Mouse (Mus musculus): Measurements from ENCODE around the gene Olfr191.
"Not testable (repeated sequence)": the region's sequence is repeated elsewhere in the genome, so short reads cannot be mapped to it uniquely, and the experiment has no call there.

The Olfr191 gene

GRCm38 (mm10) chr16:59089722-59090121 is at the start of gene Olfr191:
Gene Olfr191 (minus strand): TSS chr16:59089822.
- not testable (repeated sequence) for DNase-seq (ENCODE audit: low spot score)

GRCm38 (mm10) chr16:59130740-59131139 is 41.1 kb upstream of the Olfr191 start:
- DNase-seq (ENCODE audit: low spot score), result no peak

- no peak for DNase-seq (ENCODE audit: low spot score)
Observed at GRCm38 (mm10) chr16:59120969-59121368, 31.3 kb upstream of the Olfr191 start, which contains the start of gene Olfr194. Gene Olfr194 (minus strand): TSS chr16:59121069.

GRCm38 (mm10) chr16:59111781-59112180 is 22.2 kb upstream of the Olfr191 start, which contains the start of gene Olfr193:
Gene Olfr193 (minus strand): TSS chr16:59111881.
- DNase-seq (ENCODE audit: low spot score), result no peak

GRCm38 (mm10) chr16:59108522-59108921 is 18.9 kb upstream of the Olfr191 start:
- DNase-seq (ENCODE audit: low spot score), result not testable (repeated sequence)

- DNase-seq (ENCODE audit: low spot score), result no peak
Observed at GRCm38 (mm10) chr16:59105312-59105711, 15.7 kb upstream of the Olfr191 start.

GRCm38 (mm10) chr16:59081113-59081512 is 8.5 kb downstream of the Olfr191 start:
- not testable (repeated sequence) for DNase-seq (ENCODE audit: low spot score)

- no peak for DNase-seq (ENCODE audit: low spot score)
Observed at GRCm38 (mm10) chr16:59077905-59078304, 11.7 kb downstream of the Olfr191 start, which contains the start of gene Olfr190. Gene Olfr190 (minus strand): TSS chr16:59078005.

GRCm38 (mm10) chr16:59073520-59073919 is 16.1 kb downstream of the Olfr191 start:
- no peak for DNase-seq (ENCODE audit: low spot score)

- DNase-seq (ENCODE audit: low spot score), result no peak
Observed at GRCm38 (mm10) chr16:59071755-59072154, 17.9 kb downstream of the Olfr191 start.

GRCm38 (mm10) chr16:59062411-59062810 is 27.2 kb downstream of the Olfr191 start:
- not testable (repeated sequence) for DNase-seq (ENCODE audit: low spot score)

GRCm38 (mm10) chr16:59049286-59049685 is 40.3 kb downstream of the Olfr191 start:
- not testable (repeated sequence) for DNase-seq (ENCODE audit: low spot score)

- no peak for DNase-seq (ENCODE audit: low spot score)
Observed at GRCm38 (mm10) chr16:59048860-59049259, 40.8 kb downstream of the Olfr191 start.

- no peak for DNase-seq (ENCODE audit: low spot score)
Observed at GRCm38 (mm10) chr16:59047579-59047978, 42.0 kb downstream of the Olfr191 start.

- no peak for DNase-seq (ENCODE audit: low spot score)
Observed at GRCm38 (mm10) chr16:59045835-59046234, 43.8 kb downstream of the Olfr191 start.

- no peak for DNase-seq (ENCODE audit: low spot score)
Observed at GRCm38 (mm10) chr16:59039710-59040109, 49.9 kb downstream of the Olfr191 start, which contains the start of gene Olfr187. Gene Olfr187 (minus strand): TSS chr16:59039767.
